ENCODE assay signal across 21 mouse cellular contexts in genomic region chr1:73190832-73191231, GRCm38 (mm10).
"Had no signal": no experiment of that assay in that cellular context is flagged by ENCODE, and none has a peak within 500 bp of the region (broad histone marks: within the 10 kb centered on the region; RNA-seq: fewer than 3 reads in every experiment).

No protein-coding gene starts in this region.

- H3K9ac ChIP-seq: liver, embryonic 14.5 days; liver, postnatal 0 days; lung, embryonic 14.5 days; midbrain, embryonic 12.5 days; neural tube, embryonic 13.5 days had no signal

- H3K4me1 ChIP-seq: midbrain, embryonic 12.5 days; neural tube, embryonic 13.5 days had no signal

- ATAC-seq: intestine, embryonic 16.5 days; liver, postnatal 0 days; lung, postnatal 0 days; midbrain, embryonic 16.5 days had no signal

- H3K4me2 ChIP-seq: liver, embryonic 11.5 days; lung, embryonic 14.5 days; midbrain, embryonic 12.5 days; neural tube, embryonic 13.5 days had no signal

- H3K27me3 ChIP-seq: midbrain, embryonic 12.5 days; neural tube, embryonic 13.5 days had no signal

- DNase-seq: kidney, adult 18-20 months; kidney, adult 9 months; kidney, postnatal 14 days; kidney, postnatal 4 days; liver, postnatal 0 days; lung, embryonic 14.5 days; right cerebral cortex, postnatal 14 days; right cerebral cortex, postnatal 4 days; thymus, adult 2 months; thymus, postnatal 14 days; thymus, postnatal 4 days had no signal

- H3K4me3 ChIP-seq: midbrain, embryonic 12.5 days; myocyte; neural tube, embryonic 13.5 days had no signal

- H3K27ac ChIP-seq: liver, embryonic 14.5 days; macrophage; midbrain, embryonic 12.5 days; neural tube, embryonic 13.5 days; stomach, postnatal 0 days had no signal

- H3K36me3 ChIP-seq: midbrain, embryonic 12.5 days; neural tube, embryonic 13.5 days had no signal

- H3K9me3 ChIP-seq: midbrain, embryonic 12.5 days; neural tube, embryonic 13.5 days had no signal
